Mouse (Mus musculus): ENCODE results near the gene Ttc7b.

Ttc7b gene

GRCm38 (mm10) chr12:100306336-100306735 is 214.3 kb downstream of the Ttc7b start:
- no peak for DNase-seq (ENCODE audit: low read depth, low spot score)

- no peak for DNase-seq (ENCODE audit: low read depth, low spot score)
Measured at GRCm38 (mm10) chr12:100305051-100305673, 215.5 kb downstream of the Ttc7b start.

GRCm38 (mm10) chr12:100304280-100304679 is 216.3 kb downstream of the Ttc7b start:
- DNase-seq (ENCODE audit: low read depth, low spot score): no peak

- DNase-seq (ENCODE audit: low read depth, low spot score): no peak
Measured at GRCm38 (mm10) chr12:100303141-100303540, 217.5 kb downstream of the Ttc7b start.

- no peak for DNase-seq (ENCODE audit: low read depth, low spot score)
Measured at GRCm38 (mm10) chr12:100300446-100300845, 220.2 kb downstream of the Ttc7b start.

- no peak for DNase-seq (ENCODE audit: low read depth, low spot score)
Measured at GRCm38 (mm10) chr12:100299322-100299726, 221.3 kb downstream of the Ttc7b start.

- no peak for DNase-seq (ENCODE audit: low read depth, low spot score)
Measured at GRCm38 (mm10) chr12:100298788-100299187, 221.8 kb downstream of the Ttc7b start.

- no peak for DNase-seq (ENCODE audit: low read depth, low spot score)
Measured at GRCm38 (mm10) chr12:100297961-100298360, 222.7 kb downstream of the Ttc7b start.

GRCm38 (mm10) chr12:100294457-100294856 is 226.2 kb downstream of the Ttc7b start:
- no peak for DNase-seq (ENCODE audit: low read depth, low spot score)

- DNase-seq (ENCODE audit: low read depth, low spot score): no peak
Measured at GRCm38 (mm10) chr12:100293956-100294355, 226.7 kb downstream of the Ttc7b start.

- peak; percentile 75 for DNase-seq (ENCODE audit: low read depth, low spot score)
Measured at GRCm38 (mm10) chr12:100290711-100291685, 229.6 kb downstream of the Ttc7b start.

- no peak for DNase-seq (ENCODE audit: low read depth, low spot score)
Measured at GRCm38 (mm10) chr12:100290178-100290531, 230.5 kb downstream of the Ttc7b start.

- DNase-seq (ENCODE audit: low read depth, low spot score): peak; percentile 67
Measured at GRCm38 (mm10) chr12:100289267-100290177, 231.1 kb downstream of the Ttc7b start.

- no peak for DNase-seq (ENCODE audit: low read depth, low spot score)
Measured at GRCm38 (mm10) chr12:100288018-100288417, 232.6 kb downstream of the Ttc7b start.

- no peak for DNase-seq (ENCODE audit: low read depth, low spot score)
Measured at GRCm38 (mm10) chr12:100287565-100287964, 233.1 kb downstream of the Ttc7b start.

GRCm38 (mm10) chr12:100283283-100283682 is 237.3 kb downstream of the Ttc7b start:
- no peak for DNase-seq (ENCODE audit: low read depth, low spot score)

GRCm38 (mm10) chr12:100282025-100282885 is 238.4 kb downstream of the Ttc7b start:
- no peak for DNase-seq (ENCODE audit: low read depth, low spot score)

GRCm38 (mm10) chr12:100280972-100281794 is 239.4 kb downstream of the Ttc7b start:
- no peak for DNase-seq (ENCODE audit: low read depth, low spot score)

GRCm38 (mm10) chr12:100279898-100280297 is 240.7 kb downstream of the Ttc7b start:
- no peak for DNase-seq (ENCODE audit: low read depth, low spot score)

GRCm38 (mm10) chr12:100278358-100278757 is 242.3 kb downstream of the Ttc7b start:
- no peak for DNase-seq (ENCODE audit: low read depth, low spot score)
